Comparison of ENCODE assay signal across 8 mouse cellular contexts in the genomic region with DNA sequence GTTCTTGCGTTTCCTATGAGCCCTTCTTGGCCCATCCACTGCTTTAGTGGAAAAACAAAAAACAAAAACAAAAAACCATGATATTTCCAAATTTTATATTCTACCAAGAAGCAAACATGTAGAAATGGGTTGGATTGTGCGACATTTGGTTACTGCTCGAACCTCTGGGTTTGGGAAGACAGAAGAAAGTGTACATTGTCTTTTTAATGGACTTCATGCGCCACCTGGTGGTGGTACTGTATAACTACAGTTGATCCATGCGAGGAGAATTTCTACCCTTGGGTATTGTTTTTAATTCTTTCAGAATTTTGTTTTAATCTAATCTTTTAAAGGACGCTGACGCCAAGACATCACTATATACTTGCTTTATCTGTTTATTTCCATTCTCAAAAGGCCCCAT.
DNase-seq lines count a peak whose midpoint lies in the region; ATAC-seq and TF ChIP-seq lines count a peak whose summit lies in the region.

No protein-coding gene starts in this region.

- DNase-seq in heart, adult 8-10 months (ENCODE audit: low spot score), result peak; percentile 55
- DNase-seq in heart, postnatal 25 days (ENCODE audit: low spot score), result no peak
- DNase-seq in 3T3-L1 (ENCODE audit: low read depth, low spot score), result peak; percentile 81
- no peak for DNase-seq in Patski (ENCODE audit: low read depth, low spot score)
- peak; percentile 33 to 77 for DNase-seq in cerebellum, postnatal 25 days
- DNase-seq in heart, postnatal 10 days, result peak; percentile 72 to 83
- DNase-seq in lung, postnatal 25 days (ENCODE audit: low spot score), result peak; percentile 28
- DNase-seq in stomach, postnatal 0 days (ENCODE audit: low spot score), result peak; percentile 51

- H3K9me3 ChIP-seq in stomach, postnatal 0 days (ENCODE audit: control insufficient read depth, low read length), result no peaks in the 10 kb centered on the region

- no peaks in the 10 kb centered on the region for H3K36me3 ChIP-seq in stomach, postnatal 0 days (ENCODE audit: control insufficient read depth, insufficient read depth, low read length)

- no peaks in the 10 kb centered on the region for H3K4me1 ChIP-seq in stomach, postnatal 0 days (replicated peaks; ENCODE audit: control insufficient read depth, insufficient read depth)

- no peaks in the 10 kb centered on the region for H3K27me3 ChIP-seq in Patski
- H3K27me3 ChIP-seq in stomach, postnatal 0 days (ENCODE audit: control insufficient read depth, insufficient read depth, low read length), result no peaks in the 10 kb centered on the region

- no peak overlapping the region for H3K4me2 ChIP-seq in stomach, postnatal 0 days (replicated peaks; ENCODE audit: low read depth)

- H3K4me3 ChIP-seq in stomach, postnatal 0 days (ENCODE audit: low read depth, low read length), result no peak overlapping the region

- H3K9ac ChIP-seq in stomach, postnatal 0 days (ENCODE audit: low read length), result no peak overlapping the region

- ATAC-seq in Patski, result no peak
- ATAC-seq in stomach, postnatal 0 days (ENCODE audit: low FRiP score, low TSS enrichment), result no peak

- intact Hi-C loops in heart, postnatal 25 days (cut with DNase I), result loop anchor here (1.0 to 10.0 kb wide), 3 partner anchors 333 to 703 kb away; no protein-coding TSS in a partner anchor
- intact Hi-C loops in heart, postnatal 10 days (cut with DNase I), result loop anchor here (1.0 to 10.0 kb wide), 6 partner anchors 81 to 703 kb away; no protein-coding TSS in a partner anchor

- no peak for TF ChIP-seq EP300 in stomach, postnatal 0 days (optimal IDR thresholded peaks at IDR 0.05)

- TF ChIP-seq CTCF in Patski (IDR thresholded peaks at IDR 0.05), result peak; percentile 68
- TF ChIP-seq CTCF in stomach, postnatal 0 days (IDR thresholded peaks at IDR 0.05; ENCODE audit: low read depth), result peak; percentile 86

- CTCF ChIA-PET in Patski (lab: Charles Lee), result interaction anchor here (0.8 to 3.7 kb wide), 19 partner anchors 8 to 718 kb away, joined by 3 to 49 read pairs (median 6); a partner anchor contains a TSS

- in situ Hi-C loops in Patski (cut with MboI; ENCODE audit: low pct_unique_long_range_greater_than_20kb), result loop anchor here (5.0 to 10.0 kb wide), 2 partner anchors 273 to 706 kb away; no protein-coding TSS in a partner anchor

- H3K27ac ChIP-seq in stomach, postnatal 0 days (replicated peaks), result no peak overlapping the region

- WGBS in stomach, postnatal 0 days, result 16% methylated on average over 7 of the region's 7 CpGs

- POLR2A ChIA-PET in Patski (lab: Charles Lee), result no interaction called here

Comparison
In these comparisons a context has a peak if more than half of its experiments do, and no peak if none do; other contexts are left out.
1. DNase-seq: peak in heart, adult 8-10 months (single experiment), 3T3-L1 (single experiment), cerebellum, postnatal 25 days (2 of 2), heart, postnatal 10 days (2 of 2), lung, postnatal 25 days (single experiment) and stomach, postnatal 0 days (single experiment); none in heart, postnatal 25 days (single experiment) and Patski (single experiment).